Mouse (Mus musculus) adrenal gland, adult (tissue): ENCODE results near the gene Foxq1.

ENCODE experiments used
- DNase-seq, 2 experiments: peaks; one replicate each; pipeline ENCODE4 v3.0.0; 2022 to 2023; ENCODE audit warnings: low spot score in 1 of 2; ENCODE audit not compliant: inconsistent age in 2 of 2

Gene Foxq1

DNA sequence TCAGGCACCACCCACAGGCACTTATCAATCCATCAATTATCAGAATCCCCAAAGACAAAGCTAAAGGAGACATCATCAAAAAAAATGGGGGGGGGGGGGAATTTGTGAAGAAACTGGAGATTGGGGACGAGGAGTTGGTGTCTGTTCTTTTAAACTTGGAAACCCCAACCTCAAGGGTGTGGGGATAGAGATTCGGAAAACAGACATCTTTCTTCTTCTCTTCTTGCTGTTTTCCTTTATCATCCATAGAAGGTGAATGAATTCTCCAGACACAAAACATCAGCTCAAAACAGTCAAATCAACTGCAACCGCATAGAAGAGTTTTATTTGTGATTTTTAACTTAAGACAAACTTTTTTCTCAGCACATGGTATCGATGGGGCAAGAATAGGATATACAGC lies at the start of gene Foxq1:
Foxq1 (plus strand) TSS at position 301 of the 400 bp plus-strand sequence.
- DNase-seq, result no peak

DNA sequence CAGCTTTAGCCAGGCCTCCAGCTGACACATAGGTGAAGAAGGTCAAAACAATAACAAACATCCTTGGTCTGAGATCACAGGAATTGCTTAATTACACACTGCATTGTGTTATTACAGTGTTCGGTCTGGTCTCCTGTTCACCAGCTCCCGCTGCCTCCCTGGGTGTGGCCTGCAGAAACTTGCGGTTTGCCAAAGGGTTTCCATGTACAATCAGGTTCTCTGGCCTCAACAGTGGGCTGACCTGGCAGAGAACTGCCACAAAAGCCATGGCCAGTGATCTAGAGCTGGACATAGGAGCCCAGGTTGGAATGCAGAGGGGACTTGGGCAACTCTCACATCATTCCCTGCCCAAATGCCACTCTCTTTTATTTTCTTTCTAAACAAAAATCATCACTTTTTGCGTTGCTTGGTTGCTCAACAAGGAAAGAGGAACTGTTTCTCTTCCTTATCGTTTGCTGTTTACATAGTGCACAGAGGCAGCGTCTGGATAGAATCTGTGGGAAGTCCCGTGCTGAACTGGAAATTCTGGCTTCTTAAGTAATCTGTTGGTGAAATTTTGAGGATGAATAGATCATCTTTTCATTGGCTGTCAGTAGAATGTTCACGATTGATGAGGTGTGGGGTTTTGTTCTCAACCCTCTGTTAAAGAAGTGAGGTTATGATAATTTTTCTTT lies 49.3 kb upstream of the Foxq1 start:
- no peak for DNase-seq

DNA sequence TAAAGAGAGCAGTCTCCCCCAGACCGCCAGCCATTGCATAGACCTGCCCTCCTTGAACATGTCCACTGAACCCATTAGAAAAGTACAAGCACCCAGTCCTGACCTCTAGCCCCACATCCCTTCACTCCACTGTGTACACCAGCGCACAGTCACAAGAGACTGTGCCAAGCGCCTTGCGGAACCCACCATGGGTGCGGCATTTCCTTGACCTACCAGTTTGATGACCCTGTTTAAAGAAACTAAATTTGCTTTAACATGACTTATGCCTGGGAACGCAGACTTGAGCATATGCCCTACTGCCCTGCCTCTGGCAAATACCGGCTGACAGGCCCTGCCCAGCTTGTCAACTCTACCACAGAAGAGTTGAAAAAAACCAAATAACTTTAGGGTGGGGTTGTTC lies 40.7 kb upstream of the Foxq1 start:
- no peak for DNase-seq

DNA sequence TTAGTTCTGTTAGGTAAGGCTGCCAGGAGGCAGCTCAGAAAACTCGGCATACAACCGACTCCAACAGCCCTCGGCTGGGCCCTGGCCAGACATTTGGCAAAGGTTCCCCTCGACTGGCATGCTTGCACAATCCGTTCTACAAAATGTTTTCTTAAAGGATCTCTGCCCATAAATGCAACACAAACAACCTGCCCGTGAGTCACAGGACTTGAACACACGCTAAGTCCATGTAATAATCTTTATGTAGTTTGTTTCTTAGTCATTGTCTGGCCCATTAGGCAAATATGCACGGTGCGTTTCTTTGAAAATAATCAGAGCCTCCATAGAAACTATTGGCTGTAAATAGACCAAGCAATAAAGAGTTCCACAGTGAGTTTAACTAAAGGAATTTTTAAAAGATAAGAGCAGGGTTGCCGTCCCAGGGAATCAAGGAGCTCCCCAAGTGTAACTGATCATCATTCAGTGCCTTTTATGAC lies 37.5 kb upstream of the Foxq1 start:
- peak; percentile 33 to 85 for DNase-seq

DNA sequence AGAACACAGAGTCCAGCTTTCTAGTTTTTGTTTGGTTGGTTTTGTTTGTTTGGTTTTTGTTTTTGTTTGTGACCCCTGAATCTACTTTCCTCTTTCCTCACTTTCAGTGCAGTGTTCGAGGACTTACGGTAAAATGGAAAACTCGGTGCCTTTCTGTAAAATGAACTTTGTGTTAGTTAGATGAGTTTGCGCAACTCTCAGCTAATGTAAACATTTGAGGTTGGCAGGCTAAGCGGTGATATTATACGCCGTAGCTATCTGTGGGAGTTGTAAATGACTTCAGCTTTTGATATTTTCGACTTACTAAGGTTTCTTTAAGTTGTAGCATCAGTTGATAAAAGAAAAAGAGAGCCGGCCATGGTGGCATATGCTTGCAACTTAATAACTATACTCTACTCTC lies 37.0 kb upstream of the Foxq1 start:
- DNase-seq, result no peak

DNA sequence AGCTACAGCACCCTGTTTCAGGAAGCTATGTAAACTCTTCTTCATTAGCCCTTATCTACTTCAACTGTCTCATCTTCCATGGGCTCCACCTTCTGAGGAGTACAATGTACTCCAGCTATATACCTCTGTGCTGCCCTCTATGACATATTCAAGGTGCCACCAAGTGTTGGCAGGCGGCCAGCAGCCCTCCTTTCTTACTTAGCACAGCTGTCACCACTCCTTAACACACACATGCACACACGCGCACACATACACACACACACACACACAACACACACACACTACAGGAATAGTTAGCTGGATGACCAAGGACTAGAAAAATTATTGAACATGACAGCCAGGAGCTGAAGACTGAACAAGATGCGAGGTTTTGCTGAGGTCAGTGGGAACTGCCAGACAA lies 31.0 kb upstream of the Foxq1 start:
- DNase-seq, result no peak

DNA sequence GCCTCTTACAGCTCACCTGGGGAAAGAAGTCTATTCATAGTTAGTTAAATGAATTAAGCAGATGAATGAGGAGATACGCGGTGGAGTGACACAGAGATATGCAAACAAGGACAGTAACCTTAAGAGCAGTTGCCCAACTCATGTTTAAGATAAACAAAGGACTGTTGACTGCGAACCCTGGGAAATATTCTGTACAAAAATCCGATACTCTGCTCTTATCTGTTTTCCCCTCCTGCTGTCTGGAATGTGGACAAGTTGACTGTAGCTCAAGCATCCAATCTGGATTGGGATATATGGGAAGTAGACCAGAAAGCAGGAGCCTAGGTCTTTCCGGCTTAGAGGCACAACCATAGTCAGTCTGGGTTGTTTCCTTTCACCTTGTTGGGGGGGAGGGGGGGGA lies 24.7 kb upstream of the Foxq1 start:
- no peak for DNase-seq

DNA sequence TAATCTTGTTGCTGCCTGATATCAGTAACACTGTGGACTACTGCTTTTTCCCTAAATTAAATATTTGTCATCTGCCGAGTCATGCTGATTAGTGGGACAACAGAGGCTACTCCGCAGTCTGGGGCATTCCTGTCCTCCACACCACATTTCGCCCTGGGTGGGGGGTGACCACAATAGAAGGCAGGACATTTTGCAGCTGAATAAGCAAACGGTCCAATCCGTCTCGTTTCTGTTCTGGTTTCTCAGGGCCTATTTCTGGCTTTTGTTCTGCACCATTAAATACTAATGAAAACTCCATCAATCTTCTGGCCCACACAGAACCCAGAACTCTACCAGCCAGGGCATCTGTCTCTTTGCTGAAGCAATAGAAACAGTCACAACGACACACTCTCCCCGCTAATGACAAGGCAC lies 24.3 kb upstream of the Foxq1 start:
- DNase-seq, result no peak

DNA sequence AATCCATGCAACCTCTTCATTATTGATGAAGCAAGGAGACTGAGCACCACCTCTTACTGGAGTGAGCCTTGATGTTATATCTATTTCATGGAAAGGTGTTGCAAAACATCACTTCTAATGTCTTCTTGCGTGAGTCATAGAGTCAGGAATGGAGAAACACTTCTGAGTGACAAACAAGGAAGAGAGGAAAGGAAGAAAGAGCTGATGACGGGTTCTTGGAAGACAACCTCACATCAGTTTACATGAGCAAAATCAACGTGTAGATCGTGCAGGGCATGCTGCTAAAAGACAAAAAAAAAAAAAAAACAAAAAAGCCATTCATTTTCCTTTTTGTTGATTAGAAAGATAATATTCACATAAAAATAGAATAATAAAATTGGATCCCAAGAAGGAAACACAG lies 21.2 kb upstream of the Foxq1 start:
- no peak for DNase-seq

DNA sequence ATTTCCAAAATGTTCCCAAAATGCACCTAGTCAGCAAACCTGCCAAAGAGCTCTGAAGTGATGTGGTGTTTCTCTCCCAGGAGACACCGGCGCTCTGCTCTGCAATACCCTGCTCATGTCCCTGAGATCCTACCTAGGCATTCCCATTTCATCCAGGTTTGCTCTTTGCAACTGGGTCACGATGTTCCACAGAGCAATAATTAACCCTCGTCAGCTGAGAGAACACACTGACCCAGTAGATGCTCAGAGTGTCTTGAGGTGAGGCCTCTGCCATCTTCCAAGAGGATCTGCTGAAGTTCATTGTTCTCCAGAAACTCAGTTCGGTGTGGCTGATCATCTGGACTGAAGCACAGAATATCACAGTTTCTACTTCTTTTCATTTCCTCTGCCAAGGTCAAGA lies 12.9 kb upstream of the Foxq1 start:
- DNase-seq, result no peak

DNA sequence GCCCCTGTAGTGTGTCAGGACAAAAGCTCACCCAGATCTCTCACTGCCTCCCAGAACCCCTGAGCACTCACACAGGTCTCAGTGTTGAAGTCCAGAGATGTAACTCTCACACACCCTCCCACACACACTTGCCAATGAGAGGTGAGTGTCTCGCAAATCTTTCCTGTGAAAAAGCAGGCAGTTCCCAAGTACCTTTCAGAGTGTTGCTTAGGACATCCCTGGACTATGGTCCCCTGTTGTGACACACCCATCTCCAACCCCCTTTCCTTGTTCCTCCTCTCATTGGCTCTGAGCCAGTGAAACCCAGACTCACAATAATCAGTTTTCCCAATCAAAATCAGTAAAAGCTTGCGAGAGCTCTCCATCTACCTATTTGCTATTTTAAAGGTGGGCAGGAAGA lies 9.2 kb upstream of the Foxq1 start:
- no peak for DNase-seq

DNA sequence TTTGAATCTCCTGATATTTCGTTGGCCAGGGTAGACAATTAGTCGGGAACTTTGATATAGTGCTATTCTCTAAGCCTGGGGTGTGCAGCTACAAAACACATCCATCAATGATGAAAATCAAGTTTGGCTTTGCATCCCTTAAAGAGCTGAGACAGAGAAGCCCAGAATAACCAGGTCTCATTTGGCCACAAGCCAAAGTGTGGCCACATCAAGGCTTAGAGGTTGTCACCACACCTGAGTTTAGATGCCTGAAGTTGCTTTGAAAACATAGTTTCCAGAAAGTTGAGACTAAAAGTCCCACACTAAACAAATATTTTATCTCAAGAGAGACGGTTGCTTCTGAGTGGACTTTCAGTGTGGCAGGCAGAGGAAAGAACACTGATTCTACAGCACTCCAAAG lies 8.7 kb upstream of the Foxq1 start:
- no peak for DNase-seq

DNA sequence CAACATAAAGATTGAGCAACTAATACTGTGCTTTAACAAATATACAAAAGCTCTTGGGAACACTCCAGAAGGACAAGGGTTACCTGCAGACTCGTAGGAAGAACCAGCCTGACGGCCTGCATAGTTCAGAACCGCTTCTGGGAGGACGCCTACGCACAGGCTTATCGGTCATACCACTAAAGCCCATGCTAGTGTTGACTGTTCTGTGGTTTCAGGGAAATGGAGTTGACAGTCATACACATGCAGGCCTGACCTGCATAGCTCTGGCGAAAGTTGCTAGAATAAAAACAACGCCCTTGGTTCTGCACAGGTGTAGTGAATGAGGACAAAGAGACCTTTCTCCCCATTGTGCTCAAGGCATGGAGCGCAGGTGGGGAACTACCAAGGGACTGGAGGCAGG lies 8.3 kb upstream of the Foxq1 start:
- DNase-seq, result no peak

DNA sequence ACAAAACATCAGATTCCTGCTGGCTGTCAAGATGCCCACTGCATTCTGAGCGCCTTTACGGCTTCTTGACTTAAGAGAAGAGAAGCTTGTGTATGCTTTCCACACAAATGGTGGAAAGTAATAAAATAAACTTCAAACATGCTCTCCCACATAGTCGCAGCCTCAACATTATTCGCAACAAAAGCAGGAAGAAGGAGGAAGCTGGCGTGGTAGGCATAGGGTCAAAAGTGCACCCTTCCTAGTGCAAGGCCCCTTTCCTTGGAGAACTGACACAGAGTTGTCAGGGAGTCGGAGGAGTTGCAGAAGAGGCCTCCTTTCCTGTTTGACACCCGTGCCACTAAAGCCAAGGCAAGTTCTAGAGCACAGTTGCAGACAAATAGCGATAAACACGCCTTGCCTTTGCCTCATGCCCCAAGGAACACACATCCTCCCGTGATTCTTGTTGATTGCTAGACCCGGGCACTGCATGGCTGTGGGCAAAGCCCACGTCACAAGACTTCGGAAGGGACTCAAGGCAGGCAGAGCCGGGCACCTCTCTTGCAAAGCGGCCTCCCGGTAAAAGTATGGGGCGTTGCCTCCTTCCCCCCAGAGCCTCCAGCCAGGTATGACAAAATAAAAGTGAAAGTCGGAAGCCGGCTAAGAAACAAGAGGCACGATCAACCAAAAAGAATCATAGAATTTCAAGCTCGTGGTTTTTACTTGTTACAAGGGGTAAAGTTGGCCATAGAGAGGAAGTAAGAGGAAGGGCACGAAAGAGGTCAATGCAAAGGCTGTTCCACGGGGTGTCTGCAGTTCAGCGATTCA lies 1.2 kb downstream of the Foxq1 start:
- DNase-seq, result peak in 1 of 2 experiments; percentile 25

DNA sequence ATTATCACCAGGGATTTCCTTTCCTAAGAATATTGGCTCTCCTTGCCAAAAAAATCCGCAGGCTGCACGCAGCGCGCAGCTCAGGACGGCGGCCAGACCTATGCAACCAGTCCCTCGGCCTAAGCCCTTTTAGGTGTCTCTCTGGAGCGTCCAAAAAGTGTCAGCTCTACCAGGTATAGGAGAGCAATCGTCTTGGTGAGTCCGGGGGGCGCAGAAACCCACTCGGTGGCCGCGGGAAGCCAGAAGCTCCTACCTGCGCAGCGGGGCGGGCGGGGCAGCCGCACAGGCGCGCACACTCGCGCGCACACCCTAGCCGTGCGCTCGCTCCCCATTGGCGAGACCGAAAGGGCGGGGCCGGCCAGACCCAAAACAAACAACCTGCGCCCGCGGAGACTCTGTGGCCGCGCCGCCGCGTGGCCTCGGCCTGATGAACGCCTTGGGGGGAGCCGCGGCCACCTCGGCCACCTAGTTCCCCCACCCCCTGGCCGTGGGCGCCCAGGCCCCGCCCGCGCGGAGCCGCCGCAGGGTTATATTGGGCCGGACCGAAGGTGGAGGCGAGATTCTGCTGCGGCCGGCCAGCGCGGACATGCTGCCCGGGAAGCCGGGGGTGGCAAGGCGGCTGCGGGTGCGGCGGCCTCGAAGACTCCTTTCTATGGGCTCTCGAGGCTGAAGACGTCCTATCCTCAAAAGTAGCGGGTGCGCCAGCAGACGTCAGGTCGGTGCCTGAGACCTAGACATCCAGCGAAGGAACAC lies 2.0 kb downstream of the Foxq1 start:
- peak; percentile 40 to 84 for DNase-seq

DNA sequence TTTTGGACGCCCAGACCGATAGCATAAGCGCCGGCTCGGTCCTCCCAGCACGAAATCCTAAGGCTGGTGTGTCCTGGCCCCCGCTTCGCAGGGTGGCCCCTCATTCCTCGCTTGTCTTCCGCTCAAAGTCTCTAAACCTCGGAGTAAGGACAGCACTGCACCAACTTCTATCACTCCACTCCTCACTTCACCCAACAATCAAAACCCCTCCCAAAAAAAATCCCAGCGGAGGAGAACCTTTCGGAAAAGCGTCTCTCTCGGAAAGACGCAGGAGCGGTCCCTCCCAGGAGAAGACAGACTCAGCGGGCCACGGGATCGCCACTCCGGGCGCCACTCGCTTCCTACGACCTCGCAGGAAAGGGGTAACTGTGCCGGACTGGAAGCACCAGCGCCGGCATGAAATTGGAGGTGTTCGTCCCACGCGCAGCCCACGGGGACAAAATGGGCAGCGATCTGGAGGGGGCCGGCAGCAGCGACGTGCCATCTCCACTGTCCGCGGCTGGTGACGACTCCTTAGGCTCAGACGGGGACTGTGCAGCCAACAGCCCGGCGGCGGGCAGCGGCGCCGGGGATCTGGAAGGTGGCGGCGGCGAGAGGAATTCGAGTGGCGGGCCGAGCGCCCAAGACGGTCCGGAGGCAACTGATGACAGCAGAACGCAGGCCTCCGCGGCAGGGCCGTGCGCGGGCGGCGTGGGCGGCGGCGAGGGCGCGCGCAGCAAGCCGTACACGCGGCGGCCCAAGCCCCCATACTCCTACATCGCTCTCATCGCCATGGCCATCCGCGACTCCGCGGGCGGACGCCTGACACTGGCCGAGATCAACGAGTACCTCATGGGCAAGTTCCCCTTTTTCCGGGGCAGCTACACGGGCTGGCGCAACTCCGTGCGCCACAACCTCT lies 2.8 kb downstream of the Foxq1 start, which contains the start of gene A530084C06Rik:
A530084C06Rik (minus strand) TSS at position 813 of the 898 bp plus-strand sequence.
- peak; percentile 21 to 77 for DNase-seq

DNA sequence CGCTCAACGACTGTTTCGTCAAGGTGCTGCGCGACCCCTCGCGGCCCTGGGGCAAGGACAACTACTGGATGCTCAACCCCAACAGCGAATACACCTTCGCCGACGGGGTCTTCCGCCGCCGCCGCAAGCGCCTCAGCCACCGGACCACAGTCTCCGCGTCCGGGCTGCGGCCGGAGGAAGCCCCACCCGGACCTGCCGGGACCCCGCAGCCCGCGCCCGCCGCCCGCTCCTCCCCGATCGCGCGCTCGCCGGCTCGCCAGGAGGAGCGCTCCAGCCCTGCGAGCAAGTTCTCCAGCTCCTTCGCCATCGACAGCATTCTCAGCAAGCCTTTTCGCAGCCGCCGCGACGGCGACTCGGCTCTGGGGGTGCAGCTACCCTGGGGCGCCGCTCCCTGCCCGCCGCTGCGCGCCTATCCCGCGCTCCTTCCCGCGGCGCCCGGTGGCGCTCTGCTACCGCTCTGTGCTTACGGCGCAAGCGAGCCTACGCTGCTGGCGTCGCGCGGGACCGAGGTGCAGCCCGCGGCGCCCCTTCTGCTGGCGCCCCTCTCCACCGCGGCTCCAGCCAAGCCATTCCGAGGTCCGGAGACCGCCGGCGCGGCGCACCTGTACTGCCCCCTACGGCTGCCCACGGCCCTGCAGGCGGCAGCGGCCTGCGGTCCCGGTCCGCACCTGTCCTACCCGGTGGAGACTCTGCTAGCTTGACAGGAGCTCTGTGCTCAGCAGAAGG lies 3.6 kb downstream of the Foxq1 start:
- peak; percentile 56 to 86 for DNase-seq

DNA sequence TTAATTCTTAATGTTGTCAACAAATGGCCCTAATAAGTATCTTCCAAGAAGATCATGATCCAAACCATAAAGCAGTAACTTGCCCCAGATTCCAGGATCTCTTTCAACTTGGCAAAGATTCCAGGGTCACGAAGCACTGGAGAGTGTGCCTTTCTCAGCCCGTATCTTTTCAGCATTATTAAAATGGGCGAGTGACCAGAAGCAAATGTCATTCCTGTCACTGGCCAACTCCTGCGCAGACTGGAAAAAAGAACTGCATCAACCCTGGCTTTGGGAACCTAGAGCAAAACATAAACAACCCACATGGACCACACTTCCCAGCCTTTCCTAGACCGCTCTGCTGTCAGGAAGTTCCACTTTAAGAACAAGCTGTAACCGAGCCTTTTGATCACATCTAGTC lies 8.5 kb downstream of the Foxq1 start:
- peak; percentile 28 to 78 for DNase-seq

DNA sequence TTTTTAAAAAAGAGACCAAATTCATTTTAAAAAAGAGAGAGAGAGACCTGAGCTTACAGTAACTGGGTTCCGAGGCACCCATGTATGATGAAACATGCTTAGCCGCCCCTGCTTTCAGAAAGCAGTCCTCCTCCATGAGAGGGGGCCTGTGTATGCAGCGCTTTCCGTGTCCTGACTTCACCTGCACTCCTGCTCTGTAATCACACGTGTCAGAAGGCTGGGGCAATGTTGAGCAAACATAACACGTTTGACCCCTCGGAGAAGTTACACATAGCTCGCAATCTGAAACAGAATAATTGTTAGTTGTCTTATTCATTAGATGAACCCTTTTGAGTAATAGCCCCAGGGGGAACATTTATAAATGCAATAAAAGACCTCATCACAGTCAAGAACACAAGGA lies 11.2 kb downstream of the Foxq1 start:
- no peak for DNase-seq
